Mouse (Mus musculus) embryonic facial prominence, embryonic 11.5 days (tissue): ENCODE data around the gene Snx12. TPM values are rescaled to one million over a fixed set of nuclear protein-coding genes. Genes with fewer than 3 reads are reported as not detected.
"Not testable (repeated sequence)": the region's sequence is repeated elsewhere in the genome, so short reads cannot be mapped to it uniquely, and the experiment has no call there.

Experiments
- ATAC-seq: fragments of 200-750 bp; cut with Nextera tagmentation; replicated peaks from 2 replicates; pipeline ENCODE4 v1.8.0; 2017; ENCODE audit warnings: low read depth; ENCODE audit not compliant: insufficient number of reproducible peaks, low FRiP score, low TSS enrichment
- DNase-seq: peaks from one replicate; pipeline ENCODE4 v3.0.0-alpha.2; 2015; ENCODE audit warnings: low spot score
- H3K27ac ChIP-seq: fragments of 300-500 bp; sonication (generic); replicated peaks from 2 replicates; pipeline ENCODE4 v1.5.1; 2014; ENCODE audit warnings: mild to moderate bottlenecking, low read depth, low read length, control low read depth
- H3K27me3 ChIP-seq: fragments of 300-500 bp; sonication (generic); 2 replicates; pipeline ENCODE4 v1.6.1; 2014; ENCODE audit warnings: mild to moderate bottlenecking, low read length, moderate library complexity, mixed read lengths; ENCODE audit not compliant: control insufficient read depth, insufficient read depth
- H3K36me3 ChIP-seq: fragments of 300-500 bp; sonication (generic); replicated peaks from 2 replicates; pipeline ENCODE4 v1.6.1; 2014; ENCODE audit warnings: low read depth, mild to moderate bottlenecking, low read length, moderate library complexity, mixed read lengths; ENCODE audit not compliant: control insufficient read depth, insufficient read depth
- H3K4me1 ChIP-seq: fragments of 300-500 bp; sonication (generic); 2 replicates; pipeline ENCODE4 v1.6.1; 2014; ENCODE audit warnings: low read length, mixed read lengths; ENCODE audit not compliant: control insufficient read depth, insufficient read depth
- H3K4me2 ChIP-seq: fragments of 300-500 bp; sonication (generic); 2 replicates; pipeline ENCODE4 v1.6.1; 2014; ENCODE audit warnings: low read depth, mild to moderate bottlenecking, control low read depth, low read length, moderate library complexity
- H3K4me3 ChIP-seq: fragments of 300-500 bp; sonication (generic); 2 replicates; pipeline ENCODE4 v1.5.1; 2014; ENCODE audit warnings: low read depth, low read length, control low read depth
- H3K9ac ChIP-seq: fragments of 300-500 bp; sonication (generic); replicated peaks from 2 replicates; pipeline ENCODE4 v1.6.1; 2014; ENCODE audit warnings: mild to moderate bottlenecking, control low read depth, low read length
- H3K9me3 ChIP-seq: fragments of 300-500 bp; sonication (generic); replicated peaks from 2 replicates; pipeline ENCODE4 v1.6.1; 2016; ENCODE audit warnings: mild to moderate bottlenecking, low read length, inconsistent platforms, mixed read lengths; ENCODE audit not compliant: control insufficient read depth
- WGBS: fragments of 180-500 bp; shearing (Covaris S2); extraction: QIAGEN DNeasy Blood & Tissue Kit; methylation state at CpG from one replicate; pipeline ENCODE4 v1.1.7; 2014; 5-methylcytosine and 5-hydroxymethylcytosine counted together
- polyA plus RNA-seq: library from polyadenylated mRNA; unstranded; fragments of >200 nt; fragmentation: Nextera tagmentation; extraction: Ambion mirVana; gene quantifications from 2 replicates; pipeline ENCODE4 v1.2.1, GENCODE M21; 2014

The Snx12 gene
- polyA plus RNA-seq, 1 experiment from 2014 or later, result 66.2 TPM

DNA sequence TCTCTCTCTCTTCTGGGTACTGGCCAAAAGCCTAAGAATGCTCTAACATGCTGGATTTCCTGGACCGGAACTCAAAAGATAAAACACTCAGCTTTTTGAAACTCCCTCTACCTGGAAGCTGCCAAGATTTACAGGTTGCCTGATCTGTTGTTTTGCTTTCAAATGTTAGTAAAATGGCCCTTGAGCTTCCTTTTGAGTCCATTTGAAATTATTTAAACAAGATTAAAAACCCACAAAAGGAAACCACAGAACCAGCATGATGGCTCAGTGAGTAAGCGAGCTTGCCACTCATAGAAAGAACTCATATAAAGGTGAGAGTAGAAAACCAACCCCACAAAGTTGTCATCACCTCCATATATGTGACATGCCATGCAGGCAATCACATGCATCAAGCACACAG is 93.8 kb downstream of the Snx12 start:
- Histone ChIP-seq H3K9ac (no peak overlapping the region), H3K4me2 (no peak overlapping the region), H3K27ac (no peak overlapping the region), H3K36me3 (no peaks in the 10 kb centered on the region), H3K4me3 (no peak overlapping the region), H3K9me3 (no peaks in the 10 kb centered on the region), H3K27me3 (no peaks in the 10 kb centered on the region), H3K4me1 (no peaks in the 10 kb centered on the region)
- no peak for DNase-seq
- no peak for ATAC-seq
- WGBS, result 89% methylated on average over 2 of the region's 2 CpGs

DNA sequence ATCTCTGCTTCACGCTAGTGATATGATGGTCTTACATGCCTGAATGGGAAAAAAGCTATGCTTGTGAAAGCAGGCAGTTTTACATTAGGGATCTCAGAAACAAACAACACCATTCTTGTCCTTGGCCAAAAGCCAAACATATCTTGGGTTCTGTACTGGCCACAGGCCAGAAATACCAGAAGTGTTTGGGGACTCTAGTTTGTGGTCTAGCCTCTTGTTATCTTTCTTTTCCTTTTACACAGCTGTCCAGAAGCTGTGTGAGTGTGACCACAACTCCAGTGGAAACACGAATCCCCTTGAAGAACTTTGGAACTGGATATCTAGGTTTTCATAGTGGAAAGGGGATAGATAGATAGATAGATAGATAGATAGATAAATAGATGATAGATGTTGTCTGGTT is 95.4 kb downstream of the Snx12 start:
- no peaks in the 10 kb centered on the region for H3K9me3 ChIP-seq
- WGBS, result 76% methylated on average over 2 of the region's 2 CpGs

DNA sequence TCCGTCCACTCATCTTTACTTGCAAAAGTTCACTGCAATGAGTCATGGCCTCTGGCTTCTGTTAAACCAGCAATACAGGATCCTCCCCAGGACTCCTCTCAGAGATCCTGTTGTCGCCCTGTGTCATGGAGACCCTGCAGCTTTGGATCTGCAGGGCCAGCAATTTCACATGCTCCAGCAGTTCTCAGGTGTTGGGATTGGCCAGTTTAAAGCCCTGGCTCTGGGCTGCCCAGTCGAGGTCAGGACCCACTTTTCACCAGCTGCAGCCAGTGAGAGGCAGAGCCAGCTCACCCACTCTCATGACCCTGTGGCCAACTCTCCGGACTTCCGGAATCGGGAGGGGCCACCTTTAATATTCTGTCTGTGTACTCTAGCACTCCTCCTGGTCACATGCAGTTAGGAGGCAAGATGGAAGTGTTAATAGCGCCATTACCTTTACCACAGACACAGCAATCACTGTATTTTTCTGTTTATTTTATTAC is 95.8 kb downstream of the Snx12 start:
- WGBS, result 76% methylated on average over 7 of the region's 7 CpGs
- no peaks in the 10 kb centered on the region for H3K36me3 ChIP-seq

More for the DNA sequence above, 95.4 kb downstream of the Snx12 start:
- no peaks in the 10 kb centered on the region for H3K4me1 ChIP-seq
- H3K27me3 ChIP-seq, result no peaks in the 10 kb centered on the region
- no peak overlapping the region for H3K4me3 ChIP-seq
- DNase-seq (no peak), ATAC-seq (no peak)
- H3K27ac ChIP-seq, result no peak overlapping the region
- no peaks in the 10 kb centered on the region for H3K36me3 ChIP-seq
- H3K4me2 ChIP-seq, result no peak overlapping the region
- H3K9ac ChIP-seq, result no peak overlapping the region

DNA sequence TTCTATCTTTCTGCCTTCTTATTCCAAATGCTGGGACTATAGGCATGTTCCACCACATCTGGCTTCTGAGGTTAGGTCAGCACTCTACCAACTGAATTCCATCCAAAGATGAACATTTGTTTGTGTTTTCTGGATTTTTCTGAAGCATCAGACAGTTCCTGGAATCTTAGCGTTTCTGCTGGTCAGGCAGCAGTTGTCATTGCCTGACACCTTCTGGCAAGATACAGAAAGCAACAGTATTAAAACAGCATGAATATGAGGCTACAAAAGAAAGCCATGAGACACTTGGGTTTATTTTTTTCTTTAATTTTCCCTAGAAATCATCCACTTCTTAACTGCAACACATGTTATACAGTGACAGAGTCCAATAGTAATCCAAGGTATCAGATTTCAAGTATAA is 101.8 kb downstream of the Snx12 start:
- H3K4me3 ChIP-seq, result no peak overlapping the region
- H3K27ac ChIP-seq, result no peak overlapping the region
- H3K9ac ChIP-seq, result no peak overlapping the region
- H3K27me3 ChIP-seq, result no peaks in the 10 kb centered on the region
- ATAC-seq, result no peak
- WGBS, result 69% methylated on average over 1 of the region's 1 CpGs
- no peak for DNase-seq
- no peak overlapping the region for H3K4me2 ChIP-seq
- H3K4me1 ChIP-seq, result no peaks in the 10 kb centered on the region
- no peaks in the 10 kb centered on the region for H3K9me3 ChIP-seq
- H3K36me3 ChIP-seq, result no peaks in the 10 kb centered on the region

More for the DNA sequence above, 95.8 kb downstream of the Snx12 start:
- Histone ChIP-seq H3K27ac (no peak overlapping the region), H3K4me1 (no peaks in the 10 kb centered on the region), H3K9ac (no peak overlapping the region), H3K27me3 (no peaks in the 10 kb centered on the region), H3K4me3 (no peak overlapping the region), H3K4me2 (no peak overlapping the region), H3K9me3 (no peaks in the 10 kb centered on the region)
- DNase-seq, result no peak
- ATAC-seq, result no peak

DNA sequence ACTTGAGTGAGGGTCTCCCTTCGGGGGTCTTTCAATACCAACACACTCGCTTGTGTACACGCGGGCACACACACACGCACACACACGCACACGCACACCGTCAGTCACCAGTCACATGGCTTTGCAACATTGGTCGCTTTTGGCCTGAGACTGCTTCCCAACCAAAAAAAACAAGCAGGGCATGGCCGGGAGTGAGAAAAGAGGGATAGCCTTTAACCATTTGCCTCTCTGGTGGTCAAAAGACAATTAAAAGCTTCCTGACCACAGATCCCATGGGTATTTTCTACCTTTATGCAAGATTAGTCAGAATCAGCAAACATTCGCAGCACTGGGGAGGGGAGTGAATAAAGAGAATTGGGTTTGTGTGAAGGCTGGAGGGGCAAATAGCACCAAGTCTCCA is 136.4 kb downstream of the Snx12 start, which contains the start of gene Slc7a3:
TSS of gene Slc7a3 (minus strand) at position 101 of the 400 bp plus-strand sequence.
- H3K9ac ChIP-seq, result no peak within 1 kb of the TSS
- H3K9me3 ChIP-seq, result no peaks in the 10 kb centered on the region
- no peaks in the 10 kb centered on the region for H3K4me1 ChIP-seq
- H3K36me3 ChIP-seq, result no peaks in the 10 kb centered on the region
- H3K4me3 ChIP-seq, result peak within 1 kb of the TSS; percentile 22
- ATAC-seq (no peak), DNase-seq (no peak)
- 41% methylated on average over 11 of the region's 11 CpGs for WGBS
- H3K27me3 ChIP-seq, result peaks cover 5% of the 10 kb centered on the region; the same call in 1 of the 2 replicates
- H3K4me2 ChIP-seq, result peak within 1 kb of the TSS; percentile 33
- H3K27ac ChIP-seq, result no peak within 1 kb of the TSS

DNA sequence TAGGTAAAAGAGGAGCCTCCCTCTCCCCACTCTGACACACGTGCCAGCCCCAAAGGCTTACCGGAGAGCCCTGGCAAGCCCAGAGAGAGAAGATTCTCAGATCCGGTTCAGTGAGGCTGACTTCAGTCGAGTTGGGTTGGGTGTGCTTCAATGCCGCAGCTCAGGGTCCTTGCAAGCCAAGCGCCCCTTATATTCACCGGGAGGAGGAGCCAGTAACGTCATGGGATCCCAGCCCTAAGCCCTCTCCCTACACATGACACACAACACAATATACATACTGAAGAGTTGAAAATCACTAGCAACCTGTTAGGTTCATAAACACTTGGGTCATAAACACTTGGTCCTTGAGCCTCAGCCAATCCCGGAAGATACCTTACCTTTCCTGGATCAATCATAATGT is 137.2 kb downstream of the Snx12 start:
- H3K9me3 ChIP-seq, ATAC-seq, H3K36me3 ChIP-seq, DNase-seq, H3K9ac ChIP-seq, H3K4me1 ChIP-seq, H3K27me3 ChIP-seq, H3K27ac ChIP-seq: not testable (repeated sequence)
- WGBS, result 24% methylated on average over 7 of the region's 9 CpGs
- Histone ChIP-seq H3K4me2 (peak overlapping the region; percentile 33; the same call in 1 of the 2 replicates), H3K4me3 (peak overlapping the region; percentile 22)

DNA sequence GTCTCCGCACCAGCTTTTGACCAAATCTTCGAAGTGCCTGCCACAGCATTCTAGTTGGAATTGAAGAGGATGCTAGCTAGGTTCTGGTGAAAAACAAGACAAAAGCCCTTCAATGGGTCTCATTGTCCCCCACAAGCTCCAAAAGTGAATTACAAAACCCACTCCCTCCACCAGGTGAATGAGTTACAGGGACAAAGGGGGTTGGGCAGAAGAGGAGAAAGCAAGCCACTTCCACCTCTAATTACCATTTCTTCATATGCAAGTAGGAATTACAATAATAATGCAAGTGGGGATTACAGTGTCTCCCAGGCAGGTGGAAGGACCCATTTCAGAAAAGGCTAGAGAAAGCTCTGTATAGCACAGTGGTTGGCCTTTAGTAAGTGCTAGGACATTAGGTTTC is 138.2 kb downstream of the Snx12 start:
- H3K27me3 ChIP-seq, result peaks cover 5% of the 10 kb centered on the region; the same call in 1 of the 2 replicates
- DNase-seq, result no peak

DNA sequence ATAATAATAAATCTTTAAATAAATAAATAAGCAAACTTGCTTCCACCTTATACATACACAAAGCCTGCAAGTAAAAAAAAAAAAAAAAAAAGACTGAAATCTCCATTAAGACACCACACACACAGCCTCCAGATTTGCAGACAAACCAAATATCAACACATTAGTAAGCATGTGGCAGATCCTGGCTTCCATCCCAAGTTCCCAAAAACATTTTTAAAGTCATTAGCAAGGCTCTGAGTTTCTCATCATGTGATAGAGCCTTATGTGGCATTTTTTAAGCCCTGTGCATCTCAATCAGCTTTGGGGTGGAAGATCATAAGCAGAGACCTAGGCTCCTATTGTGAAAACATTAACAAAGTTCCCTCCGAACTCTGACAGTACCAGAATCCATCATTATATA is 157.1 kb downstream of the Snx12 start:
- H3K9me3 ChIP-seq, result no peaks in the 10 kb centered on the region
- H3K4me3 ChIP-seq, result no peak overlapping the region
- H3K4me2 ChIP-seq, result no peak overlapping the region
- no peak for ATAC-seq
- no peaks in the 10 kb centered on the region for H3K4me1 ChIP-seq
- H3K27ac ChIP-seq, result no peak overlapping the region
- 92% methylated on average over 1 of the region's 1 CpGs for WGBS
- H3K9ac ChIP-seq, result no peak overlapping the region
- H3K36me3 ChIP-seq, result no peaks in the 10 kb centered on the region
- no peak for DNase-seq
- H3K27me3 ChIP-seq, result no peaks in the 10 kb centered on the region

More for the DNA sequence above, 138.2 kb downstream of the Snx12 start:
- Histone ChIP-seq H3K36me3 (no peaks in the 10 kb centered on the region), H3K27ac (no peak overlapping the region), H3K9me3 (no peaks in the 10 kb centered on the region), H3K4me1 (no peaks in the 10 kb centered on the region), H3K4me2 (no peak overlapping the region), H3K9ac (no peak overlapping the region), H3K4me3 (no peak overlapping the region)
- ATAC-seq, result no peak
- 46% methylated on average over 2 of the region's 2 CpGs for WGBS
